Mouse (Mus musculus): ENCODE results near the gene Chmp3. TPM values are rescaled to one million over a fixed set of nuclear protein-coding genes. Genes with fewer than 3 reads are reported as not detected.

The Chmp3 gene
- polyA plus RNA-seq, 1 experiment from 2014 or later: 49.4 TPM

GRCm38 (mm10) chr6:71525556-71525955 lies 18.0 kb upstream of the Chmp3 start:
- H3K4me1 ChIP-seq (replicated peaks; ENCODE audit: control insufficient read depth, insufficient read depth, low read length): no peaks in the 10 kb centered on the region
- no peak overlapping the region for H3K4me3 ChIP-seq (ENCODE audit: low read depth, low read length)
- no peaks in the 10 kb centered on the region for H3K27me3 ChIP-seq (ENCODE audit: control insufficient read depth, insufficient read depth, low read length)
- no peak overlapping the region for H3K4me2 ChIP-seq (ENCODE audit: low read depth, low read length, severe bottlenecking)
- no peaks in the 10 kb centered on the region for H3K9me3 ChIP-seq (ENCODE audit: control insufficient read depth, low read length)
- no peak overlapping the region for H3K9ac ChIP-seq (ENCODE audit: low read length)
- 66% methylated on average over 3 of the region's 3 CpGs for WGBS
- H3K36me3 ChIP-seq (ENCODE audit: control insufficient read depth, insufficient read depth, low read length): no peaks in the 10 kb centered on the region
- DNase-seq (ENCODE audit: low spot score) (no peak), ATAC-seq (replicated peaks; ENCODE audit: low FRiP score) (no peak)
- H3K27ac ChIP-seq (ENCODE audit: low read depth, low read length): no peak overlapping the region

DNA sequence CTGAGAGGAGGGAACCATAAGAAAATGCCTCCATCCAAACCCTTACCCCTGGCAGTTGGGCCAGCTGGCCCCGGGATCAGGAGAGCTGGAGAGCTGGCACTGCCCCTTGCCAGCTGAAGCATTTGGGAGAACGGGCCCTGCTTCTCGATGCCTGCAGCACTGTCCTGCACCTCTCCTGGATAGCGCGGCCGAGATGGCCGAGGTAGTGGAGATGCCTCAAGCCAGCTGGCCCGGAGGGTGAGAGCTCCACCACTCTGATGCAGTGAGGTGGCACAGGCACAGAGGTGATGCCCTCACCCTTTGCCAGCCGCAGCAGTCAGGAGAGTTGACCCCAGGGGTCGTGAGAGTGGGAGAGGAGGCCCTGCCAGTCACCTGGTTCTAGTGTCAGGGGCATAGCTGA lies 16.5 kb upstream of the Chmp3 start:
- Histone ChIP-seq H3K27me3 (ENCODE audit: control insufficient read depth, insufficient read depth, low read length) (no peaks in the 10 kb centered on the region), H3K9me3 (ENCODE audit: control insufficient read depth, low read length) (no peaks in the 10 kb centered on the region), H3K4me1 (replicated peaks; ENCODE audit: control insufficient read depth, insufficient read depth, low read length) (no peaks in the 10 kb centered on the region), H3K4me2 (ENCODE audit: low read depth, low read length, severe bottlenecking) (no peak overlapping the region), H3K4me3 (ENCODE audit: low read depth, low read length) (no peak overlapping the region), H3K9ac (ENCODE audit: low read length) (no peak overlapping the region), H3K36me3 (ENCODE audit: control insufficient read depth, insufficient read depth, low read length) (no peaks in the 10 kb centered on the region), H3K27ac (ENCODE audit: low read depth, low read length) (no peak overlapping the region)
- 84% methylated on average over 10 of the region's 10 CpGs for WGBS
- no peak for ATAC-seq (replicated peaks; ENCODE audit: low FRiP score)
- DNase-seq (ENCODE audit: low spot score): no peak

GRCm38 (mm10) chr6:71527826-71528225 lies 15.8 kb upstream of the Chmp3 start:
- Histone ChIP-seq H3K9me3 (ENCODE audit: control insufficient read depth, low read length) (no peaks in the 10 kb centered on the region), H3K36me3 (ENCODE audit: control insufficient read depth, insufficient read depth, low read length) (no peaks in the 10 kb centered on the region), H3K9ac (ENCODE audit: low read length) (no peak overlapping the region), H3K27me3 (ENCODE audit: control insufficient read depth, insufficient read depth, low read length) (no peaks in the 10 kb centered on the region), H3K4me2 (ENCODE audit: low read depth, low read length, severe bottlenecking) (no peak overlapping the region), H3K4me1 (replicated peaks; ENCODE audit: control insufficient read depth, insufficient read depth, low read length) (no peaks in the 10 kb centered on the region), H3K4me3 (ENCODE audit: low read depth, low read length) (no peak overlapping the region), H3K27ac (ENCODE audit: low read depth, low read length) (no peak overlapping the region)
- DNase-seq (ENCODE audit: low spot score) (no peak), ATAC-seq (replicated peaks; ENCODE audit: low FRiP score) (no peak)
- 86% methylated on average over 9 of the region's 9 CpGs for WGBS

DNA sequence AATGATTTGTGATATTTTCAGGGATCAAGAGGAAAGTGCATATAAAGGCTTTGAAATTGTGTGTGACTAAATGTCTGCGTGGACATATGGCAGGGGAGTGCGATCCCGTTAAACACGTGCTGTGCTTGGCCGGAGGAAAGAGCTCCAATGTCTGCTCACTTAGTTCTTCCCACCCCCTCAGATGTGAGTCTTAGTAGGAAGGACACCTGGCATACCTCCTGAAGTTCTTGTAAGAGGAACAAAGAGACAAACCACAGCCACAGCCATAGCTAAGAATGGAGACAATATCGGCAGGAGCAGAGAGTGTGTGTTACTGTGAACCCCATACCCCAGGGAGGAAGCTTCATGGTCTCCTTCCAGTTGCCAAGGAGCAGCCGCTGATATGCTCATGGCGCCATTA lies 13.4 kb upstream of the Chmp3 start:
- no peaks in the 10 kb centered on the region for H3K36me3 ChIP-seq (ENCODE audit: control insufficient read depth, insufficient read depth, low read length)
- H3K27me3 ChIP-seq (ENCODE audit: control insufficient read depth, insufficient read depth, low read length): no peaks in the 10 kb centered on the region
- no peak for ATAC-seq (replicated peaks; ENCODE audit: low FRiP score)
- no peaks in the 10 kb centered on the region for H3K4me1 ChIP-seq (replicated peaks; ENCODE audit: control insufficient read depth, insufficient read depth, low read length)
- H3K9ac ChIP-seq (ENCODE audit: low read length): no peak overlapping the region
- no peak overlapping the region for H3K27ac ChIP-seq (ENCODE audit: low read depth, low read length)
- no peak overlapping the region for H3K4me3 ChIP-seq (ENCODE audit: low read depth, low read length)
- WGBS: 90% methylated on average over 8 of the region's 8 CpGs
- H3K9me3 ChIP-seq (ENCODE audit: control insufficient read depth, low read length): no peaks in the 10 kb centered on the region
- no peak overlapping the region for H3K4me2 ChIP-seq (ENCODE audit: low read depth, low read length, severe bottlenecking)
- no peak for DNase-seq (ENCODE audit: low spot score)

DNA sequence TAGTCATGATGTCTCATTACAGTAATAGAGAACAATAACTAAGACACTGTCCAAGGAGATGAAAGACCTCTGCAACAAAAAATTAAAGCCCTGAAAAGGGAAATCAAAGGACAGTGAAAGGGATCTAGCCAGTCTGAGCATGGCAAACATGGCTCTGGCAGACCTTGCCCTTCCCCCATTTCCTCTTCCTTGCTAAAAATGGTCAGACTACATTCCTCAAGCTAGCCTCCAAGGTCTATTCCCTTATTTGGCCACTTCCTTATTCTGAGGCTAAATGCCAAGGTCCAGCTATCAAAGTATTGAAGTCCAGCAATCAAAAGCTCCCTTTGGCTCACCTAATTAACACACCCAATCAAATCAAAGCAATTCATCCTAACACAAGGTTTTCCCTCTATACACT lies 6.3 kb upstream of the Chmp3 start:
- Histone ChIP-seq H3K9me3 (ENCODE audit: control insufficient read depth, low read length) (no peaks in the 10 kb centered on the region), H3K27ac (ENCODE audit: low read depth, low read length) (no peak overlapping the region), H3K9ac (ENCODE audit: low read length) (no peak overlapping the region), H3K27me3 (ENCODE audit: control insufficient read depth, insufficient read depth, low read length) (no peaks in the 10 kb centered on the region), H3K4me1 (replicated peaks; ENCODE audit: control insufficient read depth, insufficient read depth, low read length) (no peaks in the 10 kb centered on the region), H3K4me3 (ENCODE audit: low read depth, low read length) (no peak overlapping the region), H3K4me2 (ENCODE audit: low read depth, low read length, severe bottlenecking) (no peak overlapping the region), H3K36me3 (ENCODE audit: control insufficient read depth, insufficient read depth, low read length) (no peaks in the 10 kb centered on the region)
- DNase-seq (ENCODE audit: low spot score) (no peak), ATAC-seq (replicated peaks; ENCODE audit: low FRiP score) (no peak)

GRCm38 (mm10) chr6:71555507-71555951 lies 11.9 kb downstream of the Chmp3 start:
- Histone ChIP-seq H3K27me3 (ENCODE audit: control insufficient read depth, insufficient read depth, low read length) (no peaks in the 10 kb centered on the region), H3K9me3 (ENCODE audit: control insufficient read depth, low read length) (no peaks in the 10 kb centered on the region)

GRCm38 (mm10) chr6:71556826-71557225 lies 13.2 kb downstream of the Chmp3 start:
- 92% methylated on average over 2 of the region's 2 CpGs for WGBS
- no peak overlapping the region for H3K9ac ChIP-seq (ENCODE audit: low read length)
- no peaks in the 10 kb centered on the region for H3K9me3 ChIP-seq (ENCODE audit: control insufficient read depth, low read length)
- no peak overlapping the region for H3K27ac ChIP-seq (ENCODE audit: low read depth, low read length)
- no peak overlapping the region for H3K4me2 ChIP-seq (ENCODE audit: low read depth, low read length, severe bottlenecking)
- DNase-seq (ENCODE audit: low spot score) (no peak), ATAC-seq (replicated peaks; ENCODE audit: low FRiP score) (no peak)
- no peaks in the 10 kb centered on the region for H3K27me3 ChIP-seq (ENCODE audit: control insufficient read depth, insufficient read depth, low read length)
- H3K4me1 ChIP-seq (replicated peaks; ENCODE audit: control insufficient read depth, insufficient read depth, low read length): no peaks in the 10 kb centered on the region
- no peaks in the 10 kb centered on the region for H3K36me3 ChIP-seq (ENCODE audit: control insufficient read depth, insufficient read depth, low read length)
- no peak overlapping the region for H3K4me3 ChIP-seq (ENCODE audit: low read depth, low read length)

More at GRCm38 (mm10) chr6:71555507-71555951, 11.9 kb downstream of the Chmp3 start:
- Histone ChIP-seq H3K4me2 (ENCODE audit: low read depth, low read length, severe bottlenecking) (no peak overlapping the region), H3K27ac (ENCODE audit: low read depth, low read length) (no peak overlapping the region), H3K4me3 (ENCODE audit: low read depth, low read length) (no peak overlapping the region), H3K36me3 (ENCODE audit: control insufficient read depth, insufficient read depth, low read length) (no peaks in the 10 kb centered on the region), H3K9ac (ENCODE audit: low read length) (no peak overlapping the region), H3K4me1 (replicated peaks; ENCODE audit: control insufficient read depth, insufficient read depth, low read length) (no peaks in the 10 kb centered on the region)
- ATAC-seq (replicated peaks; ENCODE audit: low FRiP score): no peak
- WGBS: 94% methylated on average over 2 of the region's 2 CpGs
- DNase-seq (ENCODE audit: low spot score): no peak

- no peak for ATAC-seq (replicated peaks; ENCODE audit: low FRiP score)
- Histone ChIP-seq H3K4me3 (ENCODE audit: low read depth, low read length) (no peak overlapping the region), H3K4me2 (ENCODE audit: low read depth, low read length, severe bottlenecking) (no peak overlapping the region), H3K27ac (ENCODE audit: low read depth, low read length) (no peak overlapping the region), H3K9me3 (ENCODE audit: control insufficient read depth, low read length) (no peaks in the 10 kb centered on the region), H3K9ac (ENCODE audit: low read length) (no peak overlapping the region), H3K27me3 (ENCODE audit: control insufficient read depth, insufficient read depth, low read length) (no peaks in the 10 kb centered on the region), H3K4me1 (replicated peaks; ENCODE audit: control insufficient read depth, insufficient read depth, low read length) (no peaks in the 10 kb centered on the region), H3K36me3 (ENCODE audit: control insufficient read depth, insufficient read depth, low read length) (no peaks in the 10 kb centered on the region; the same call in 1 of the 2 replicates)
- 89% methylated on average over 3 of the region's 3 CpGs for WGBS
- no peak for DNase-seq (ENCODE audit: low spot score)
Measured at GRCm38 (mm10) chr6:71568616-71569015, 25.0 kb downstream of the Chmp3 start.

DNA sequence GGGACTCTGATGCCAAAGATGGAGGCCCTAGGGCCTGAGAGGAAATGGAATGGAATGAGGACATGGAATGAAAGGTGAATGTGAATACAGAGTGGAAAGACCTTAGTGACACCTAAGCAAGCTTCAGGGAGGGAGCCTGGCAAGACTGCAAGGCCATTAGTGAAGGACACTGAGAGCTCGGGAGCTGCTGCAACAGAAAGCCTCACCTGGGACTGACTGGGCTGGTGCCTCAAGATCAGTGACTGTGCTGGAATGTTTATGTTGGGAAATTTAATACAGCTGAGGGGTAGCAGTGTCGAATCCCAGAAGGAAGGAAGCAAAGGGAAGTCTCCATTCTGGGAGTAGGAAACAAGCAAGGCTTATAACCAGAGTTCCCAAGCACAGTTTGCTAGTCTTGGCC lies 25.4 kb downstream of the Chmp3 start:
- Histone ChIP-seq H3K4me2 (ENCODE audit: low read depth, low read length, severe bottlenecking) (no peak overlapping the region), H3K9ac (ENCODE audit: low read length) (no peak overlapping the region), H3K9me3 (ENCODE audit: control insufficient read depth, low read length) (no peaks in the 10 kb centered on the region), H3K4me3 (ENCODE audit: low read depth, low read length) (no peak overlapping the region), H3K36me3 (ENCODE audit: control insufficient read depth, insufficient read depth, low read length) (no peaks in the 10 kb centered on the region; the same call in 1 of the 2 replicates), H3K27me3 (ENCODE audit: control insufficient read depth, insufficient read depth, low read length) (no peaks in the 10 kb centered on the region), H3K27ac (ENCODE audit: low read depth, low read length) (no peak overlapping the region), H3K4me1 (replicated peaks; ENCODE audit: control insufficient read depth, insufficient read depth, low read length) (no peaks in the 10 kb centered on the region)
- WGBS: 70% methylated on average over 2 of the region's 2 CpGs
- DNase-seq (ENCODE audit: low spot score) (no peak), ATAC-seq (replicated peaks; ENCODE audit: low FRiP score) (no peak)
